Mouse (Mus musculus): ENCODE measurements around the gene Sparcl1. TPM values are rescaled to one million over a fixed set of nuclear protein-coding genes. Genes with fewer than 3 reads are reported as not detected.

The Sparcl1 gene
- total and polyA plus RNA-seq, 3 experiments: 122 to 219 (median 182) TPM

DNA sequence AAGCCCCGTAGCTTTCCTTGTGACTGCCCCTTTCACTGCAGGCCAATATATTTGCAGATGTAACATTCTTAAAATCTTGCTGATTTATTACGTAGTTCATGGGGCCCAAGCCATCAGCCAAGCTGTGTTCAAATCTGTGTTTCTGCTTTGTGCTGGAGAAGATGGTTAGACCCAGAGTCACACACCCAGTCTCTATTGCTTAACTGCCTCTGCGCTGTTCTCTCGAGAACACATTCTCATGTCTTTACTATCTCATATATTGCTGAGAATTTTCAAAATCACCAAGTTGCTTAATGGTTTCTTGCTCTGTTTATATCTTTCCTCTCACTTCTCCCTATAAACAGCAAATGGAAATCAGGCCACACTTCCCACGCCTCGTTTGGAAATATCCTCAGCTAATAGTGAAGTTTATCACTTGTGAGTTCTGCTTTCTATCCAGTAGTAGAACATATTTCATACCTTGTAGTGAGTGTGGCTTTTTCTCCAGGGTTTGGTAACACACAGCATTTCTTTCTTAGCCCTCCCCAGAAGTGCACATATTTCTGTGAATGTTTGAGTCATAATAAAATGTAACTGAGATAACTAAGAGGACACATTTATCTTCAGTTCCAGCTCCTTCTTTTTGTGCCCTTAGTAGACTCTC is 10.6 kb upstream of the Sparcl1 start:
- 70% methylated on average over 6 of the region's 6 CpGs for WGBS
- no peaks in the 10 kb centered on the region for H3K79me2 ChIP-seq (replicated peaks; ENCODE audit: control insufficient read depth, insufficient read depth, low read length)
- no peaks in the 10 kb centered on the region for H3K36me3 ChIP-seq (ENCODE audit: control insufficient read depth, insufficient read depth, low read length)
- H3K27me3 ChIP-seq (ENCODE audit: control insufficient read depth, insufficient read depth, low read length): no peaks in the 10 kb centered on the region
- no peak overlapping the region for H3K9ac ChIP-seq (ENCODE audit: low read depth, low read length)
- H3K4me3 ChIP-seq: no peak overlapping the region
- H3K4me1 ChIP-seq (ENCODE audit: control insufficient read depth, insufficient read depth, low read length): peaks cover 15% of the 10 kb centered on the region
- no peak for DNase-seq
- intact Hi-C loops (cut with DNase I): no loop called here
- no peak for TF ChIP-seq EP300 (IDR thresholded peaks at IDR 0.05; ENCODE audit: insufficient read depth, low read depth, low read length)
- no peak overlapping the region for H3K27ac ChIP-seq

DNA sequence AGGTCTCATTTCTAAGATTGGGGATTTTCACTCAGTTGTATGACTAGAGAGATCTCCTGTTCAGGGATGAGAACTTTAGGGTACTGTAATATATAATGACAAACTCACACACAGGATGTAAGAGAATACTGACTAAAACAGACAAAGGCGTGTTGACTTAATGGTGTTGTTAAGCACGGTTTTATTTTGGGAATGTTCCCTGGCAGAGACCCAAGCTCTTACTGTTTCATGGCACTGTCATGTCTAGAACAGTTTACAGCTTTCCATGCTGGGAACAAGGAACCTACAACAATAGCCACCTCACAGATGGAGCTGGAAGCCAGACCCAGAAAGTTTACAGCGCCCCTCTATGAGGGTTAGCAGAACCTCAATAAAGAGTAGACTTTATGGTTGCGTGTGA is 2.4 kb upstream of the Sparcl1 start:
- peak; percentile 31 to 56 for DNase-seq
- Histone ChIP-seq H3K79me2 (replicated peaks; ENCODE audit: control insufficient read depth, insufficient read depth, low read length) (no peaks in the 10 kb centered on the region), H3K27me3 (ENCODE audit: control insufficient read depth, insufficient read depth, low read length) (no peaks in the 10 kb centered on the region), H3K4me3 (peak overlapping the region; percentile 9; the same call in 1 of the 2 replicates), H3K27ac (peak overlapping the region; percentile 96), H3K36me3 (ENCODE audit: control insufficient read depth, insufficient read depth, low read length) (peaks cover 5% of the 10 kb centered on the region), H3K4me1 (ENCODE audit: control insufficient read depth, insufficient read depth, low read length) (peaks cover 11% of the 10 kb centered on the region), H3K9ac (ENCODE audit: low read depth, low read length) (no peak overlapping the region)
- intact Hi-C loops (cut with DNase I): loop anchor here (1.0 kb wide), 1 partner anchor 12 kb away; no protein-coding TSS in a partner anchor
- WGBS: 35% methylated on average over 4 of the region's 4 CpGs
- TF ChIP-seq EP300 (IDR thresholded peaks at IDR 0.05; ENCODE audit: insufficient read depth, low read depth, low read length) (0 out of 2 replicates have a peak, but pooled peaks have one; percentile 18), CTCF (IDR thresholded peaks at IDR 0.05) (peak; percentile 18; the same call in 1 of the 2 replicates), POLR2A (IDR thresholded peaks at IDR 0.05; ENCODE audit: insufficient read depth, low read depth, low read length) (no peak; the same call in 1 of the 2 replicates)

DNA sequence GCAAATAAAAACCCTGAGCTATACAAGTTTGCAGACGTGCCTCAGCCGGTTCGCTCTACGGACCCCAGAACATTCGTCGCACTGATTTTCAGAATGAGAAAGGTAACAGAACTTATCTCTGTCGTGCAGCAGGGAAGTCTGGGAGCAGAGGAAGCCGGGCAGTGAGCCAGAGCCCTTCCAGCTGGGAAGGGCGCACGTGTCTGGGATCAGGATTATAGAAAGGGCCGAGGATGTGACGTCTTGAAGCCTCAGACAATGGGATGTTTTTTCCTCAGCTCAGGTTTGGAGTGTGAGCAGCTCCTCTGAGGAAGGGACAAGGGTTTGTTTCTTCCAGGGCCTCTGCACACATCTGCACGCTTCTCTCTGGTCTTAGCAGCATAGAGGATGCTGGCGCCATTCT is 1.6 kb upstream of the Sparcl1 start:
- 15% methylated on average over 14 of the region's 14 CpGs for WGBS
- H3K9ac ChIP-seq (ENCODE audit: low read depth, low read length): peak overlapping the region; percentile 59
- intact Hi-C loops (cut with DNase I): loop anchor here (1.0 kb wide), 1 partner anchor 13 kb away; no protein-coding TSS in a partner anchor

DNA sequence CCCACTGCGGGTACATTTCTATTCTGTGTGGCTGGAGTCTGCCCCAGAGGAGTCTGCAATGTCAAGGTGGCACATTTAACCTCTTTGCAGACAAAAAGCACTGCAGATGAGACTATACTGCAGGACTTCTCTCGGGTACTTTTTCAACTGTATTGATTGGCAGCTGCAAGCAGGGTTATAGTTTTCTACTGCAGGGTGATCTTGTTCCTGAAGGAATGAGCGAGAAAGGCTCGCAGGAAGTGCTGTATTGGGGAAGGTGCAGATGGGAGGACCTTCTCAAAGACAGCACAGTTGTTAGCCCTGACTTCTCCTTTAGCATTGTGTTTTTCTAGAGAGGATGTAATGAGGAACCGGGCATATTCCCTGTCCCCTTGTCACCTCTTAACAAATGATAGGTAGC is 1.0 kb downstream of the Sparcl1 start:
- H3K4me3 ChIP-seq: peak overlapping the region; percentile 64
- intact Hi-C loops (cut with DNase I): loop anchor here (2.0 kb wide), 1 partner anchor 16 kb away; no protein-coding TSS in a partner anchor
- 21% methylated on average over 5 of the region's 5 CpGs for WGBS

More for the DNA sequence above, 1.6 kb upstream of the Sparcl1 start:
- no peaks in the 10 kb centered on the region for H3K79me2 ChIP-seq (replicated peaks; ENCODE audit: control insufficient read depth, insufficient read depth, low read length)
- peaks cover 5% of the 10 kb centered on the region for H3K36me3 ChIP-seq (ENCODE audit: control insufficient read depth, insufficient read depth, low read length)
- H3K4me3 ChIP-seq: peak overlapping the region; percentile 64
- peak overlapping the region; percentile 96 for H3K27ac ChIP-seq
- TF ChIP-seq CTCF (IDR thresholded peaks at IDR 0.05) (no peak), EP300 (IDR thresholded peaks at IDR 0.05; ENCODE audit: insufficient read depth, low read depth, low read length) (peak; percentile 98), POLR2A (IDR thresholded peaks at IDR 0.05; ENCODE audit: insufficient read depth, low read depth, low read length) (peak; percentile 86; the same call in 1 of the 2 replicates)
- peaks cover 11% of the 10 kb centered on the region for H3K4me1 ChIP-seq (ENCODE audit: control insufficient read depth, insufficient read depth, low read length)
- H3K27me3 ChIP-seq (ENCODE audit: control insufficient read depth, insufficient read depth, low read length): no peaks in the 10 kb centered on the region
- DNase-seq: peak; percentile 86 to 89

DNA sequence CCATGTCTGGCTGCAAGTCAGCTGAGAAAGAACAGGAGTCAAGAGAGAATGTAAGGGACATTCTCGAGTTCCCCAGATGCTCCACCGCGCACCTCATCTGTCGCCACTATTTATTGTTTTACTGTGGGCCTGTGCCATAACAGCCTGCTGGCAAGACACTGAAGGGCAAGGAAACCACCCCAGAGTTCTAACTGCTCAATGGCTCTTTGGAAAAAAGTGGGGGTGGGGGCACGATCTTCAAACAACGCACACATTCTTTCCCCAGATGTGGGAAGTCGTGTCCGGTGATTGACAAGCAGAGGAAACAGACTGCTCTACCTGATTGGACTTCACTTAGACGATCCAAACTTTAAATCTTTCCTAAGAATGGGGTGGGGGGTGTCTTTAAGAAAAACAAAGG is 1.5 kb downstream of the Sparcl1 start:
- Histone ChIP-seq H3K27me3 (ENCODE audit: control insufficient read depth, insufficient read depth, low read length) (no peaks in the 10 kb centered on the region), H3K36me3 (ENCODE audit: control insufficient read depth, insufficient read depth, low read length) (peaks cover 12% of the 10 kb centered on the region), H3K4me1 (ENCODE audit: control insufficient read depth, insufficient read depth, low read length) (peaks cover 23% of the 10 kb centered on the region), H3K27ac (peak overlapping the region; percentile 96), H3K9ac (ENCODE audit: low read depth, low read length) (peak overlapping the region; percentile 21), H3K79me2 (replicated peaks; ENCODE audit: control insufficient read depth, insufficient read depth, low read length) (no peaks in the 10 kb centered on the region), H3K4me3 (peak overlapping the region; percentile 64)
- intact Hi-C loops (cut with DNase I): loop anchor here (2.0 kb wide), 1 partner anchor 15 kb away; no protein-coding TSS in a partner anchor
- peak; percentile 73; the same call in 1 of the 2 replicates for TF ChIP-seq EP300 (IDR thresholded peaks at IDR 0.05; ENCODE audit: insufficient read depth, low read depth, low read length)
- TF ChIP-seq CTCF (IDR thresholded peaks at IDR 0.05): peak; percentile 37
- peak; percentile 57 for TF ChIP-seq POLR2A (IDR thresholded peaks at IDR 0.05; ENCODE audit: insufficient read depth, low read depth, low read length)
- peak; percentile 51 to 56 for DNase-seq
- WGBS: 13% methylated on average over 9 of the region's 9 CpGs

More for the DNA sequence above, 1.0 kb downstream of the Sparcl1 start:
- Histone ChIP-seq H3K27me3 (ENCODE audit: control insufficient read depth, insufficient read depth, low read length) (no peaks in the 10 kb centered on the region), H3K4me1 (ENCODE audit: control insufficient read depth, insufficient read depth, low read length) (peaks cover 25% of the 10 kb centered on the region), H3K79me2 (replicated peaks; ENCODE audit: control insufficient read depth, insufficient read depth, low read length) (no peaks in the 10 kb centered on the region), H3K9ac (ENCODE audit: low read depth, low read length) (peak overlapping the region; percentile 71), H3K36me3 (ENCODE audit: control insufficient read depth, insufficient read depth, low read length) (peaks cover 11% of the 10 kb centered on the region), H3K27ac (peak overlapping the region; percentile 96)
- peak; percentile 28 to 29 for DNase-seq
- TF ChIP-seq CTCF (IDR thresholded peaks at IDR 0.05) (no peak), POLR2A (IDR thresholded peaks at IDR 0.05; ENCODE audit: insufficient read depth, low read depth, low read length) (no peak)
